Mouse (Mus musculus) heart, adult 2 months (tissue): Measurements from ENCODE around the gene Fto.

Source experiments
- CTCF ChIP-seq: fragments of 200-600 bp; IDR thresholded peaks from 2 replicates; pipeline ENCODE4 v1.8.1; 2022; ENCODE audit warnings: antibody characterized with exemption, mild to moderate bottlenecking, moderate library complexity
- EP300 ChIP-seq: fragments of 200-500 bp; IDR thresholded peaks from 2 replicates; pipeline ENCODE4 v1.6.1; 2011; ENCODE audit warnings: low read depth, low read length, control low read depth; ENCODE audit not compliant: insufficient read depth
- POLR2A ChIP-seq: fragments of 200-500 bp; IDR thresholded peaks from 2 replicates; pipeline ENCODE4 v1.6.1; 2011; ENCODE audit warnings: mild to moderate bottlenecking, low read depth, low read length, control low read depth; ENCODE audit not compliant: insufficient read depth

DNA sequence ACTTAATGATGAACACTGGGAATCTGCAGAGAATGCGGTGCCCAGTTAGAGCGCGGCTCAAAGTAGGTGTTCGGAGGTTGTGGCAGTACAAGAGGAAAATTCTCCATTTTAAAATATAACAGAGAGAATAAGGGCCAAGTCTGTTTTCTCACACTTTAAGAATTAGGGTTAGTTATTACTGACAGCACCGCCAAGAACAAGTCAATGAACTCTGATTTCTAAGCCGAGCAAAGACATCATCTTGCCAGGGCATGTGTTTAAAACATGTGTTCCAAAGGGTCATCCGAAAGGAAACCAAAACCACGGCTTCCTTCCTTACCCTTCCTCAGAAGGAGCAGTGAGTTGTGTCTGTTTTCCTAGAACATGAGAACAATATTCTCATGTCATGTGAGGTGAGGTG lies 226.3 kb downstream of the Fto start:
- no peak for TF ChIP-seq CTCF
- TF ChIP-seq POLR2A = no peak
- TF ChIP-seq EP300 = no peak
